Mouse (Mus musculus) MEL (cell line): ENCODE data around the gene Arl8a. TPM values are rescaled to one million over a fixed set of nuclear protein-coding genes. Genes with fewer than 3 reads are reported as not detected.

Experiments used
- DNase-seq: peaks from one replicate; pipeline ENCODE4 v3.0.0; 2011; ENCODE audit warnings: low read depth, low spot score
- H3K27ac ChIP-seq: 2 replicates; pipeline ENCODE4 v1.5.1; 2012; ENCODE audit warnings: low read depth, mild to moderate bottlenecking, control low read depth, low read length, moderate library complexity; ENCODE audit not compliant: control insufficient read depth
- H3K27me3 ChIP-seq, 2 experiments: fragments of 150-350 bp in 1 of 2; sonication (generic) in 1 of 2; 2 replicates each; pipeline ENCODE4 v1.6.1; 2012; ENCODE audit warnings: low read length in 2 of 2, mild to moderate bottlenecking in 2 of 2, improper control_type of control experiment in 1 of 2, moderate library complexity in 1 of 2; ENCODE audit not compliant: insufficient read depth in 2 of 2, control insufficient read depth in 1 of 2
- H3K36me3 ChIP-seq, 2 experiments: 2 replicates each; pipeline ENCODE4 v1.6.1; 2012 to 2014; ENCODE audit warnings: low read length in 2 of 2, improper control_type of control experiment in 1 of 2, inconsistent platforms in 1 of 2, mild to moderate bottlenecking in 1 of 2; ENCODE audit not compliant: insufficient read depth in 2 of 2, control insufficient read depth in 1 of 2
- H3K4me1 ChIP-seq, 2 experiments: fragments of 150-350 bp in 1 of 2; sonication (generic) in 1 of 2; 2 replicates each; pipeline ENCODE4 v1.6.1; 2012; ENCODE audit warnings: low read length in 2 of 2, improper control_type of control experiment in 1 of 2, mild to moderate bottlenecking in 1 of 2; ENCODE audit not compliant: insufficient read depth in 2 of 2, control insufficient read depth in 1 of 2
- H3K4me3 ChIP-seq, 2 experiments: fragments of 150-350 bp in 1 of 2; sonication (generic) in 1 of 2; 2 replicates each; pipeline ENCODE4 v1.5.1; 2012; ENCODE audit warnings: low read depth in 2 of 2, low read length in 2 of 2, mild to moderate bottlenecking in 2 of 2, moderate library complexity in 2 of 2, control low read depth in 1 of 2, improper control_type of control experiment in 1 of 2; ENCODE audit not compliant: control insufficient read depth in 1 of 2, insufficient read depth in 1 of 2
- H3K79me2 ChIP-seq: 2 replicates; pipeline ENCODE4 v1.6.1; 2012; ENCODE audit warnings: mild to moderate bottlenecking, low read length, moderate library complexity; ENCODE audit not compliant: control insufficient read depth, poor library complexity, insufficient read depth
- H3K9ac ChIP-seq: 2 replicates; pipeline ENCODE4 v1.6.1; 2012; ENCODE audit warnings: low read depth, mild to moderate bottlenecking, control low read depth, low read length, moderate library complexity; ENCODE audit not compliant: control insufficient read depth, poor library complexity, severe bottlenecking
- H3K9me3 ChIP-seq: fragments of 150-350 bp; sonication (generic); replicated peaks from 2 replicates; pipeline ENCODE4 v1.6.1; 2012; ENCODE audit warnings: mild to moderate bottlenecking, low read length, improper control_type of control experiment, moderate library complexity; ENCODE audit not compliant: insufficient read depth
- CHD1 ChIP-seq: IDR thresholded peaks from 2 replicates; pipeline ENCODE4 v1.6.1; 2012; ENCODE audit warnings: low read depth, mild to moderate bottlenecking, inconsistent platforms, low read length, improper control_type of control experiment
- E2F4 ChIP-seq: IDR thresholded peaks from 2 replicates; pipeline ENCODE4 v1.6.1; 2011; ENCODE audit warnings: low read depth, low read length, improper control_type of control experiment, borderline replicate concordance
- ELF1 ChIP-seq: IDR thresholded peaks from 2 replicates; pipeline ENCODE4 v1.6.1; 2014; ENCODE audit warnings: low read depth, mild to moderate bottlenecking, inconsistent platforms, low read length, improper control_type of control experiment, moderate library complexity
- EP300 ChIP-seq, 2 experiments: IDR thresholded peaks; 2 replicates each; pipeline ENCODE4 v1.6.1; 2011; ENCODE audit warnings: improper control_type of control experiment in 2 of 2, low read length in 2 of 2, low read depth in 1 of 2, mild to moderate bottlenecking in 1 of 2
- ETS1 ChIP-seq: IDR thresholded peaks from 2 replicates; pipeline ENCODE4 v1.6.1; 2012; ENCODE audit warnings: low read depth, mild to moderate bottlenecking, inconsistent platforms, low read length, improper control_type of control experiment, moderate library complexity
- GABPA ChIP-seq: IDR thresholded peaks from 2 replicates; pipeline ENCODE4 v1.6.1; 2012; ENCODE audit warnings: low read depth, mild to moderate bottlenecking, inconsistent platforms, low read length, improper control_type of control experiment, moderate library complexity
- GATA1 ChIP-seq: IDR thresholded peaks from 2 replicates; pipeline ENCODE4 v1.6.1; 2011; ENCODE audit warnings: low read depth, low read length, improper control_type of control experiment
- KAT2A ChIP-seq: conservative IDR thresholded peaks from 2 replicates; pipeline ENCODE4 v1.6.1; 2012; ENCODE audit warnings: low read depth, low read length, improper control_type of control experiment, inconsistent platforms
- MAFK ChIP-seq: IDR thresholded peaks from 2 replicates; pipeline ENCODE4 v1.6.1; 2011; ENCODE audit warnings: low read depth, mild to moderate bottlenecking, low read length, improper control_type of control experiment, borderline replicate concordance
- MAZ ChIP-seq: IDR thresholded peaks from 2 replicates; pipeline ENCODE4 v1.6.1; 2012; ENCODE audit warnings: low read depth, mild to moderate bottlenecking, inconsistent platforms, low read length, improper control_type of control experiment
- MEF2A ChIP-seq: IDR thresholded peaks from 2 replicates; pipeline ENCODE4 v1.6.1; 2014; ENCODE audit warnings: low read depth, mild to moderate bottlenecking, inconsistent platforms, low read length, improper control_type of control experiment; ENCODE audit not compliant: poor library complexity, insufficient replicate concordance, severe bottlenecking; ENCODE audit errors: extremely low read depth
- MXI1 ChIP-seq: IDR thresholded peaks from 2 replicates; pipeline ENCODE4 v1.6.1; 2011; ENCODE audit warnings: mild to moderate bottlenecking, low read depth, low read length, improper control_type of control experiment
- MYC ChIP-seq: IDR thresholded peaks from 2 replicates; pipeline ENCODE4 v1.6.1; 2011; ENCODE audit warnings: low read depth, mild to moderate bottlenecking, low read length, improper control_type of control experiment, moderate library complexity
- NRF1 ChIP-seq: IDR thresholded peaks from 2 replicates; pipeline ENCODE4 v1.6.1; 2014; ENCODE audit warnings: low read depth, mild to moderate bottlenecking, inconsistent platforms, low read length, improper control_type of control experiment, moderate library complexity; ENCODE audit not compliant: poor library complexity, insufficient read depth, severe bottlenecking
- POLR2A ChIP-seq, 2 experiments: IDR thresholded peaks; 2 replicates each; pipeline ENCODE4 v1.6.1; 2011 to 2012; ENCODE audit warnings: low read length in 2 of 2, mild to moderate bottlenecking in 2 of 2, control low read depth in 1 of 2, improper control_type of control experiment in 1 of 2, low read depth in 1 of 2, moderate library complexity in 1 of 2; ENCODE audit not compliant: control insufficient read depth in 1 of 2, insufficient read depth in 1 of 2, poor library complexity in 1 of 2
- POLR2AphosphoS2 ChIP-seq: IDR thresholded peaks from 2 replicates; pipeline ENCODE4 v1.6.1; 2011; ENCODE audit warnings: low read length, improper control_type of control experiment
- POLR2AphosphoS5 ChIP-seq: IDR thresholded peaks from 2 replicates; pipeline ENCODE4 v1.6.1; 2012; ENCODE audit warnings: low read depth, borderline replicate concordance, mild to moderate bottlenecking, inconsistent platforms, low read length, moderate library complexity, mixed read lengths
- RAD21 ChIP-seq: IDR thresholded peaks from 2 replicates; pipeline ENCODE4 v1.6.1; 2011; ENCODE audit warnings: mild to moderate bottlenecking, low read depth, low read length, improper control_type of control experiment
- RCOR1 ChIP-seq: IDR thresholded peaks from 2 replicates; pipeline ENCODE4 v1.6.1; 2012; ENCODE audit warnings: low read depth, mild to moderate bottlenecking, inconsistent platforms, low read length, improper control_type of control experiment
- SIN3A ChIP-seq: IDR thresholded peaks from 2 replicates; pipeline ENCODE4 v1.6.1; 2012; ENCODE audit warnings: low read length, improper control_type of control experiment, inconsistent platforms
- SMC3 ChIP-seq: IDR thresholded peaks from 2 replicates; pipeline ENCODE4 v1.6.1; 2011; ENCODE audit warnings: low read depth, low read length, improper control_type of control experiment
- TBP ChIP-seq: IDR thresholded peaks from 2 replicates; pipeline ENCODE4 v1.8.0; 2011; ENCODE audit warnings: low read depth, low read length, improper control_type of control experiment
- TCF12 ChIP-seq: IDR thresholded peaks from 2 replicates; pipeline ENCODE4 v1.6.1; 2014; ENCODE audit warnings: low read depth, mild to moderate bottlenecking, inconsistent platforms, low read length, improper control_type of control experiment, moderate library complexity
- UBTF ChIP-seq: IDR thresholded peaks from 2 replicates; pipeline ENCODE4 v1.6.1; 2012; ENCODE audit warnings: low read depth, mild to moderate bottlenecking, inconsistent platforms, low read length, improper control_type of control experiment, moderate library complexity, borderline replicate concordance; ENCODE audit not compliant: insufficient read depth
- USF1 ChIP-seq: IDR thresholded peaks from 2 replicates; pipeline ENCODE4 v1.6.1; 2014; ENCODE audit warnings: low read depth, mild to moderate bottlenecking, inconsistent platforms, low read length, improper control_type of control experiment, moderate library complexity
- ZC3H11A ChIP-seq: IDR thresholded peaks from 2 replicates; pipeline ENCODE4 v1.6.1; 2012; ENCODE audit warnings: low read depth, mild to moderate bottlenecking, inconsistent platforms, low read length, improper control_type of control experiment
- ZKSCAN1 ChIP-seq: IDR thresholded peaks from 2 replicates; pipeline ENCODE4 v1.6.1; 2012; ENCODE audit warnings: low read depth, mild to moderate bottlenecking, inconsistent platforms, low read length, improper control_type of control experiment, moderate library complexity
- ZMIZ1 ChIP-seq: IDR thresholded peaks from 2 replicates; pipeline ENCODE4 v1.6.1; 2012; ENCODE audit warnings: low read depth, mild to moderate bottlenecking, inconsistent platforms, low read length, improper control_type of control experiment, moderate library complexity
- polyA plus RNA-seq, 2 experiments: library from polyadenylated mRNA; stranded (reverse) in 1 of 2; unstranded in 1 of 2; fragments of >175 nt in 1 of 2; fragments of >200 nt in 1 of 2; gene quantifications; 2 replicates each; pipeline versions ENCODE4 v1.2.1 to v1.2.4; 2012; ENCODE audit warnings: low replicate concordance in 2 of 2, low read depth in 1 of 2; ENCODE audit not compliant: insufficient read length in 2 of 2, insufficient read depth in 1 of 2, missing spikeins in 1 of 2
- total RNA-seq: library from RNA; depleted of rRNA; stranded (reverse); fragments of 300-350 nt; gene quantifications from 2 replicates; pipeline ENCODE4 v1.2.3, GENCODE M21; 2012

Arl8a gene
- total and polyA plus RNA-seq, 3 experiments, result 8.0 to 47.7 TPM; not detected in 1

DNA sequence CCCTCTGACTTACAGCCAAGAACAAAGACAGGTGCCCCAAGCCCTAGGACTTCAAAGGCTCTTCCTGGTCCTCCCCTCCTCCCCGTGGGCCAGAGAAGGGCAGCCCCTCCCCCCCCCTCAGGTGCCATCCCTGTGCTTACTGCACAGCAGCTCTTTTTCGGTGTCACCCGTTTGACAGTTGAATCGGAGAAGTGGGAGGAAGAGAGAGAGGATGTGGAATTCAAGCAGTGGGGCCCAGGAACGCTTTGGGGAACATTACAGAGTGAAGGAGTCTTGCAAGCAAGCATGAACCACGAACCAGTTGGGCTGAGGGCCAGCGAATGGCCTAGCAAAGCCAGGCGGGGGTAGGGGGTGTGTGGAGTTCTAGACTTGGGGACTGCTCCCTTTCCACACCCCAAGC, 15.1 kb upstream of the Arl8a start:
- H3K27ac ChIP-seq, result peak overlapping the region; percentile 99
- peak overlapping the region; percentile 76 to 86 for H3K4me3 ChIP-seq
- TF ChIP-seq MEF2A (no peak), MXI1 (peak; percentile 6; the same call in 1 of the 2 replicates), ZC3H11A (no peak), USF1 (no peak), ETS1 (no peak), SMC3 (no peak), ZMIZ1 (no peak), EP300 (IDR thresholded peaks at IDR 0.05; ENCODE audit: low read depth in 1 of 2, low read length in 2 of 2) (no peak), SIN3A (no peak), TBP (no peak), ZKSCAN1 (no peak), POLR2A (IDR thresholded peaks at IDR 0.05; ENCODE audit: control insufficient read depth in 1 of 2, insufficient read depth in 1 of 2, low read depth in 1 of 2, low read length in 2 of 2, poor library complexity in 1 of 2) (peak in 1 of 2 experiments; percentile 34; a peak in 1 of 4 replicates), NRF1 (no peak), E2F4 (no peak), GATA1 (no peak), CHD1 (peak; percentile 15; the same call in 1 of the 2 replicates), ELF1 (no peak), RCOR1 (no peak), MAZ (peak; percentile 18; the same call in 1 of the 2 replicates), POLR2AphosphoS5 (no peak)

GRCm38 (mm10) chr1:135132473-135132872, 14.2 kb upstream of the Arl8a start, which contains the start of gene Ptpn7:
TSS of gene Ptpn7 (plus strand) at chr1:135132700.
- Histone ChIP-seq H3K4me1 (peaks cover 8 to 36% of the 10 kb centered on the region in 2 experiments), H3K36me3 (peaks cover 4 to 30% of the 10 kb centered on the region in 2 experiments)
- TF ChIP-seq ZC3H11A, result no peak; the same call in 1 of the 2 replicates
- TF ChIP-seq SIN3A, result peak; percentile 94
- no peak for TF ChIP-seq POLR2AphosphoS5
- TF ChIP-seq EP300 (IDR thresholded peaks at IDR 0.05; ENCODE audit: low read depth in 1 of 2, low read length in 2 of 2), result peak; percentile 36 to 71; a peak in 3 of 4 replicates
- no peak for TF ChIP-seq E2F4
- TF ChIP-seq MEF2A, result no peak
- peak; percentile 22 for TF ChIP-seq RAD21
- peak; percentile 83 for TF ChIP-seq POLR2AphosphoS2
- peak; percentile 19; the same call in 1 of the 2 replicates for TF ChIP-seq RCOR1
- peak; percentile 87 for TF ChIP-seq ZMIZ1
- TF ChIP-seq UBTF, result no peak
- TF ChIP-seq TCF12, result peak; percentile 70
- TF ChIP-seq MYC, result no peak
- TF ChIP-seq ZKSCAN1, result no peak
- TF ChIP-seq CHD1, result no peak; the same call in 1 of the 2 replicates
- TF ChIP-seq ETS1, result peak; percentile 87
- TF ChIP-seq MAZ, result peak; percentile 85
- peak; percentile 43; the same call in 1 of the 2 replicates for TF ChIP-seq KAT2A
- no peak for TF ChIP-seq MAFK
- TF ChIP-seq ELF1, result peak; percentile 69
- no peak for TF ChIP-seq GABPA

More for the DNA sequence above, 15.1 kb upstream of the Arl8a start:
- DNase-seq, result peak; percentile 67
- H3K79me2 ChIP-seq, result peaks cover 43% of the 10 kb centered on the region
- H3K27me3 ChIP-seq, result no peaks in the 10 kb centered on the region
- peaks cover 5 to 28% of the 10 kb centered on the region in 2 experiments for H3K4me1 ChIP-seq
- H3K36me3 ChIP-seq, result peaks cover 0 to 22% of the 10 kb centered on the region in 2 experiments; a peak in 3 of 4 replicates
- H3K9ac ChIP-seq, result peak overlapping the region; percentile 97
- H3K9me3 ChIP-seq, result no peaks in the 10 kb centered on the region

More at GRCm38 (mm10) chr1:135132473-135132872, 14.2 kb upstream of the Arl8a start, which contains the start of gene Ptpn7:
- Histone ChIP-seq H3K27me3 (no peaks in the 10 kb centered on the region), H3K4me3 (peak within 1 kb of the TSS; percentile 76 to 86), H3K79me2 (peaks cover 47% of the 10 kb centered on the region), H3K9me3 (no peaks in the 10 kb centered on the region), H3K27ac (peak within 1 kb of the TSS; percentile 99), H3K9ac (peak within 1 kb of the TSS; percentile 97)
- peak; percentile 96 for DNase-seq
